Mouse (Mus musculus) neural tube, embryonic 11.5 days (tissue): ENCODE results near the gene Mpv17l2. TPM values are rescaled to one million over a fixed set of nuclear protein-coding genes. Genes with fewer than 3 reads are reported as not detected.

Source experiments
- ATAC-seq: fragments of 200-750 bp; cut with Nextera tagmentation; 2 replicates; pipeline ENCODE4 v1.8.0; 2017; ENCODE audit warnings: moderate number of reproducible peaks, mild to moderate bottlenecking, moderate TSS enrichment, moderate library complexity; ENCODE audit not compliant: insufficient read depth, low FRiP score, low TSS enrichment
- DNase-seq: peaks from one replicate; pipeline ENCODE4 v3.0.0-alpha.2; 2015; ENCODE audit warnings: low spot score
- H3K27ac ChIP-seq: fragments of 300-500 bp; sonication (generic); 2 replicates; pipeline ENCODE4 v1.5.1; 2014; ENCODE audit warnings: low read depth, mild to moderate bottlenecking, low read length
- H3K27me3 ChIP-seq: fragments of 300-500 bp; sonication (generic); 2 replicates; pipeline ENCODE4 v1.6.1; 2014; ENCODE audit warnings: mild to moderate bottlenecking, low read length, mixed read lengths; ENCODE audit not compliant: control insufficient read depth, insufficient read depth
- H3K36me3 ChIP-seq: fragments of 300-500 bp; sonication (generic); 2 replicates; pipeline ENCODE4 v1.6.1; 2014; ENCODE audit warnings: mild to moderate bottlenecking, low read length, moderate library complexity, mixed read lengths; ENCODE audit not compliant: control insufficient read depth, insufficient read depth
- H3K4me1 ChIP-seq: fragments of 300-500 bp; sonication (generic); 2 replicates; pipeline ENCODE4 v1.6.1; 2014; ENCODE audit warnings: low read length, mixed read lengths; ENCODE audit not compliant: control insufficient read depth, insufficient read depth
- H3K4me2 ChIP-seq: fragments of 300-500 bp; sonication (generic); 2 replicates; pipeline ENCODE4 v1.6.1; 2014; ENCODE audit warnings: low read depth, mild to moderate bottlenecking, moderate library complexity
- H3K4me3 ChIP-seq: fragments of 300-500 bp; sonication (generic); 2 replicates; pipeline ENCODE4 v1.5.1; 2014; ENCODE audit warnings: low read depth, low read length
- H3K9ac ChIP-seq: fragments of 300-500 bp; sonication (generic); 2 replicates; pipeline ENCODE4 v1.6.1; 2014; ENCODE audit warnings: mild to moderate bottlenecking, low read length
- H3K9me3 ChIP-seq: fragments of 300-500 bp; sonication (generic); 2 replicates; pipeline ENCODE4 v1.6.1; 2016; ENCODE audit warnings: low read length; ENCODE audit not compliant: control insufficient read depth
- WGBS: fragments of 180-500 bp; shearing (Covaris S2); extraction: QIAGEN DNeasy Blood & Tissue Kit; methylation state at CpG from one replicate; pipeline ENCODE4 v1.1.7; 2014; 5-methylcytosine and 5-hydroxymethylcytosine counted together
- polyA plus RNA-seq: library from polyadenylated mRNA; unstranded; fragments of >200 nt; fragmentation: Nextera tagmentation; extraction: Ambion mirVana; gene quantifications from 2 replicates; pipeline ENCODE4 v1.2.1, GENCODE M21; 2014

Gene Mpv17l2
- polyA plus RNA-seq, 1 experiment from 2014 or later = 41.3 TPM

DNA sequence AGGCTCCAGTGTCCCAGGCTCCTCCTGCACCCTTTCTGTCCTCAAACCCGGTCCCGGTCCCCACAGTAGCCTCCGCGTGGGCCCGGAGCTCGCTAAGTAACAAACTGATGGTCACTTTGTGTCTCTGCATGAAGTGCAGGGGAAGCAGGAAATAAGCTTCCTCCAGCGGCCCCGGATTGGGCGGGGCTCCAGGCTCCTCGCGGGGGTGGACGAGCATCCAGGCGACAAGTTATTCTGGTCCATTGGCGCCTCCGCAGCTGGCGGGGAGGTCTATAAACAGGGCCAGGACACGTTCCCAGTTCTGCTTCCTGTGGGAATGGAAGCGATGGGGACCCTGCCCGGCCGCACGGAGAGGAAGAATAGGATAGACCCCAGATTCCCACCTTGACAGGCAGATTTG lies 7.6 kb downstream of the Mpv17l2 start:
- Histone ChIP-seq H3K36me3 (no peaks in the 10 kb centered on the region), H3K4me2 (0 out of 2 replicates have a peak overlapping the region, but pooled peaks have one; percentile 6), H3K9me3 (no peaks in the 10 kb centered on the region), H3K27me3 (no peaks in the 10 kb centered on the region), H3K9ac (0 out of 2 replicates have a peak overlapping the region, but pooled peaks have one; percentile 26), H3K27ac (peak overlapping the region; percentile 15; the same call in 1 of the 2 replicates), H3K4me1 (peaks cover 4% of the 10 kb centered on the region; the same call in 1 of the 2 replicates), H3K4me3 (no peak overlapping the region)
- DNase-seq (peak; percentile 40), ATAC-seq (no peak)
- WGBS = 21% methylated on average over 21 of the region's 21 CpGs

DNA sequence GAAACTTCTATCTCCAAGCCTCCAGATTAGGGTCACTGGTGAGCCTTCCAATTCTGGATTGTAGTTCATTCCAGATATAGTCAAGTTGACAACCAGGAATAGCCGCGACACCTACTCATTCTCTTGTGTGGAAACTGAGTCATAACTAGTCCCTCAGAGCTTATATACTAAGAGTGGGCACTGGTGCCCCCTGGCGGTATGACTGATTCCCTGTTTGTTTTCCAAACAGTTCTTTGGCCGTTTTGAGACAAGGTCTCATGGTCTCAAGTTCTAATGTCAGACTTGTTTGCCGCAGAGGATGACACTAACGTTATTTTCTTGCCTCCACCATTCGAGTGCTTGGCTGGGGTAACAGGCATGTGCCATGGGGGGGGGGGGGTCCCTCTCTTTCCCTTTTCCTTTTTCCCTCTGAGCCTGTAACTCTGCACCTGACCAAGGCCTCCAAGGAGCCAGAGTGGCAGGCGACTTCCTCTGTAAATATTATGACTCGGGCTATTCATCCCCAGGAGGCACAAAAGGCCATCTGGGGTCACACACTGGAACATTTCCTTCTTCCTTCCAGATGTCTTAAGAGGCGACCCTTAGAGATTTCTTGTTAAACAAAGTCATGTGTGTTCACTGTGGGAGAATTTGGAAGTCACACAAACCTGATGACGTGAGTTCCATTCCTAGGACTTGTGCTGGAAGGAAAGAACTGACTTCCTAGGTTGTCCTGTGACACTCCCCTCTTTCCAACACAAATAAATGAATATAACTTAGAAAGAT lies 8.6 kb downstream of the Mpv17l2 start:
- Histone ChIP-seq H3K9ac (no peak overlapping the region), H3K4me3 (no peak overlapping the region), H3K4me2 (no peak overlapping the region), H3K36me3 (no peaks in the 10 kb centered on the region), H3K27me3 (no peaks in the 10 kb centered on the region), H3K27ac (peak overlapping the region; percentile 15; the same call in 1 of the 2 replicates), H3K4me1 (peaks cover 4% of the 10 kb centered on the region; the same call in 1 of the 2 replicates), H3K9me3 (no peaks in the 10 kb centered on the region)
- DNase-seq = peak; percentile 75
- WGBS = 32% methylated on average over 11 of the region's 11 CpGs
- no peak for ATAC-seq

DNA sequence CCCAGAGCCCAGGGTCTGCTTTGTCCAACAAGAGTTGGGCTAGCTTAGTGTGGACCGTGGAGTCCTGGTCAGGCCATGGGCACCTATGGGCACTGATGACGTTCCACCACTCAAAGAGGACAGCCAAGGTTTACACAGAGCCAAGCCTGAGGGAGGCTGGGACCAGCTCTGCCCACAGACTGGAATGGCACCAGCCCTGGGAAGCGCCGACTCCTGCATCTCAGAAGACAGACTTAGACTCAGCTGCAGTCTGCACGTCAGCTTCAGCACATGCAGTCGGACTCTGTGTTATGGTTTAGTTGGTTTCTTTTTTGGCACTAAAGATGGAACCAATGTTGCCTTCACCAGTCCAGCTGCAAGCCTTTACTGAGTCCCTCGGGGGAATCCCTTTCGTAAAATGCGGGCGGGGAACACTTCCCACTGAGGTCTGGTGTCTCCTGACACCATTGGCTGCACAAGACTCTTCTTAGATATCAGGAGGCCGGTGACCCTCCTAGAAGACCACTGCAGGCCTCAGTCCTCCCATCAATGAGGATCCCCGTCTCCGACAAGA lies 10.5 kb downstream of the Mpv17l2 start:
- H3K36me3 ChIP-seq = no peaks in the 10 kb centered on the region
- ATAC-seq (no peak), DNase-seq (peak; percentile 10)
- WGBS = 84% methylated on average over 13 of the region's 13 CpGs
- peaks cover 3% of the 10 kb centered on the region; the same call in 1 of the 2 replicates for H3K4me1 ChIP-seq
- no peak overlapping the region for H3K27ac ChIP-seq
- H3K27me3 ChIP-seq = peaks cover 9% of the 10 kb centered on the region
- H3K4me3 ChIP-seq = no peak overlapping the region
- no peak overlapping the region for H3K4me2 ChIP-seq
- H3K9me3 ChIP-seq = no peaks in the 10 kb centered on the region
- H3K9ac ChIP-seq = no peak overlapping the region

DNA sequence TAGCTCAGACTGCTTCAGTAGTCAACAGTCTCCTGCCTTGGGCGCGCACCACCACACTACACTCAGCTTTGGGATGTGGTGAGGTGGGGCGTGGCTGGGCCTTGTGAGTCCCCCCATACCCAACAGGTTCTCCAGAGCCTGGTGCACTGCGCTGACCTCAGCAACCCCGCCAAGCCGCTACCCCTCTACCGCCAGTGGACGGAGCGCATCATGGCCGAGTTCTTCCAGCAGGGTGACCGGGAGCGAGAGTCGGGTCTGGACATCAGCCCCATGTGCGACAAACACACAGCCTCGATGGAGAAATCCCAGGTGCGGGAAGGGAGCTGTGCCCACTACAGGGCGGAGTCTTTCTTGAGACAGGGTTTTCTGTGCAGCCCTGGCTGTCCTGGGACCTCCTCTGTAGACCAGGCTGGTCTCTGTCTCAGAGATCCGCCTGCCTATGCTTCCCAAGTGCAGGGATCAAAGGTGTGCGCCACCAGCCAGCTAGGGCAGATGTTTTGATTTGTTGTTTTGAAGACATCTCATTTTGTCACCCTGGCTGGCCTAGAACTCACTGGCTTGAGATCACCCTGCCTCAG lies 11.6 kb downstream of the Mpv17l2 start:
- H3K4me3 ChIP-seq = no peak overlapping the region
- WGBS = 80% methylated on average over 19 of the region's 19 CpGs
- H3K36me3 ChIP-seq = no peaks in the 10 kb centered on the region
- peaks cover under 1% of the 10 kb centered on the region; the same call in 1 of the 2 replicates for H3K4me1 ChIP-seq
- no peak overlapping the region for H3K27ac ChIP-seq
- H3K9me3 ChIP-seq = no peaks in the 10 kb centered on the region
- peak; percentile 7 for DNase-seq
- peaks cover 17% of the 10 kb centered on the region for H3K27me3 ChIP-seq
- H3K9ac ChIP-seq = no peak overlapping the region
- ATAC-seq = no peak
- H3K4me2 ChIP-seq = no peak overlapping the region

DNA sequence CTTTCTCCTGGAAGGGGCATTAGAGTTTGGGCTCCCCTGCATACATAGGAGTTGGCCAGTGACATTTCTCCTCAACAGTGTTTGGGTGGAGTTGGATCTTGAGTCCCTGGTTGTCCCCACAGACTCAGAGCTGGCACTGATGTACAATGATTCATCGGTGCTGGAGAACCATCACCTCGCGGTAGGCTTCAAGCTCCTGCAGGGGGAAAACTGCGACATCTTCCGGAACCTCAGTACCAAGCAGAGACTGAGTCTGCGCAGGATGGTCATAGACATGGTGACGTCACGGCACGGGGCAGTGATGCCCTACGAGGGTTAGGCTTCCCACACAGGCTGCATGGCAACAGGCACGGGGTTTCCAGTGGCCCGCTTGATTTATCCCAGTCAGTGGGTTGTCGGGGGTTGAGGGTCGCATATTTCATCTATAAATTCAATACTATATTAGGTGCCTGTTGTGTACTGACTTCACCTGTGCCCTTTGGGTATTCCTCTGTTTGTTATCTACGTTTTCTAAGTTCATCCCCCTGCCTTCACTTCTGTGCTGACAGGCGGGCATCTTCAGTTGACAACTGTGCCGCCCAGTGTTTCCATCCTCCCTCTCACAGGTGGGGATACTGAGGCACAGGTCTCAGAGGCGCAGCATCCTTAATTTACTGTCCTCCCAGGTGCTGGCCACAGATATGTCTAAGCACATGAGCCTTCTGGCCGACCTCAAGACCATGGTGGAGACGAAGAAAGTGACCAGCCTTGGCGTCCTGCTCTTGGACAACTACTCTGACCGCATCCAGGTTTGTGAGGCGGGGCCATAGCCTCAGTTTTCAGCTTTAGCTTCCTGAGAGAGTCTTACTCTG lies 12.3 kb downstream of the Mpv17l2 start:
- Histone ChIP-seq H3K9me3 (no peaks in the 10 kb centered on the region), H3K9ac (no peak overlapping the region), H3K27ac (no peak overlapping the region), H3K4me3 (no peak overlapping the region), H3K36me3 (no peaks in the 10 kb centered on the region), H3K4me2 (no peak overlapping the region), H3K4me1 (peaks cover 7% of the 10 kb centered on the region), H3K27me3 (peaks cover 24% of the 10 kb centered on the region)
- DNase-seq (no peak), ATAC-seq (no peak)
- 91% methylated on average over 23 of the region's 23 CpGs for WGBS

DNA sequence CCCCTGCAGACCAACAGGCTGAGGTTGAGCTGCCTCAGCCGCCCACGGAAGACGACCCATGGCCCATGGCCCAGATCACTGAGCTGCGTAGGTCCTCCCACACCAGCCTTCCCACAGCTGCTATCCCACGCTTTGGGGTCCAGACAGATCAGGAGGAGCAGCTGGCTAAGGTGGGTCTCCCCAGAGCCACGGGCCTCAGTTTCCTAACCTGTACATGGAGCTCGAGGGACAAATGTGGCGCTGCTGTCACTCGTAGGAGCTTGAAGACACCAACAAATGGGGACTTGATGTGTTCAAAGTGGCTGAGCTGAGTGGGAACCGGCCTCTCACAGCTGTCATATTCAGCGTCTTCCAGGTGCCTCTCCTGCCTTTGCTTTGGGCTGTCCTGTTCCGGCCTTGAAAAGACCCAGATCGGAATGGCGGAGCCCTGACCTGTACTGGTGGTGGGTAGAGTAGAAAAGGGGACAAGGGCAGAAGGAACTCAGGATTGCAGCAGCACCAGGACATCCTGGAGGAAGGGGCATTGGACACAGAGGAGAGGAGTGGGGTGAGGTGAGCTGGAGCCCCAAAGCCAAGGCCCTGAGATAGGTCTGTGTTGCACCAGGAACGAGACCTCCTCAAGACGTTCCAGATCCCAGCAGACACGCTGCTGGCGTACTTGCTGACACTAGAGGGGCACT lies 13.4 kb downstream of the Mpv17l2 start:
- DNase-seq (peak; percentile 8), ATAC-seq (no peak)
- H3K27me3 ChIP-seq = peaks cover 35% of the 10 kb centered on the region

DNA sequence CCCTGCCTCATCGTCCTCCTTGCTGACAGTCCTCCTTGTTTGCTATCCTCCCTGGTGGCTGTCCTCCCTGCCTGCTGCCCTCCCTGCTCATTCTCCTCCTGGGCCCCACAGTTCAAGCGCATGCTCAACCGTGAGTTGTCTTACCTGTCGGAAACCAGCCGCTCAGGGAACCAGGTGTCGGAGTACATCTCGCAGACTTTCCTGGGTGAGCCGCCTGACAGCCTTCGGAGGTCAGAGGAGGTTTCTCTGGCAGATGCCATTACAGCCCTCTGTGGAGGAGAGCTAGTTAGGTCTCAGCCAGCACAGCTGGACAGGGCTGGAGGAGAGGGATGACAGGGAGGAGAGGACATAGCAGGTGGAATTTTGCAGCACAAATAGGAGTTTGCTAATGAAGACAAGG lies 14.1 kb downstream of the Mpv17l2 start:
- peaks cover 42% of the 10 kb centered on the region for H3K27me3 ChIP-seq
- H3K4me3 ChIP-seq = no peak overlapping the region
- no peak for ATAC-seq
- H3K4me2 ChIP-seq = no peak overlapping the region
- H3K36me3 ChIP-seq = no peaks in the 10 kb centered on the region
- DNase-seq = peak; percentile 8
- H3K4me1 ChIP-seq = peaks cover 15% of the 10 kb centered on the region
- no peak overlapping the region for H3K9ac ChIP-seq
- WGBS = 78% methylated on average over 9 of the region's 9 CpGs
- no peaks in the 10 kb centered on the region for H3K9me3 ChIP-seq
- H3K27ac ChIP-seq = no peak overlapping the region

More for the DNA sequence above, 13.4 kb downstream of the Mpv17l2 start:
- no peaks in the 10 kb centered on the region for H3K9me3 ChIP-seq
- peaks cover 15% of the 10 kb centered on the region for H3K4me1 ChIP-seq
- H3K36me3 ChIP-seq = no peaks in the 10 kb centered on the region
- 87% methylated on average over 18 of the region's 18 CpGs for WGBS
- H3K4me2 ChIP-seq = no peak overlapping the region
- no peak overlapping the region for H3K27ac ChIP-seq
- H3K4me3 ChIP-seq = no peak overlapping the region
- H3K9ac ChIP-seq = no peak overlapping the region

DNA sequence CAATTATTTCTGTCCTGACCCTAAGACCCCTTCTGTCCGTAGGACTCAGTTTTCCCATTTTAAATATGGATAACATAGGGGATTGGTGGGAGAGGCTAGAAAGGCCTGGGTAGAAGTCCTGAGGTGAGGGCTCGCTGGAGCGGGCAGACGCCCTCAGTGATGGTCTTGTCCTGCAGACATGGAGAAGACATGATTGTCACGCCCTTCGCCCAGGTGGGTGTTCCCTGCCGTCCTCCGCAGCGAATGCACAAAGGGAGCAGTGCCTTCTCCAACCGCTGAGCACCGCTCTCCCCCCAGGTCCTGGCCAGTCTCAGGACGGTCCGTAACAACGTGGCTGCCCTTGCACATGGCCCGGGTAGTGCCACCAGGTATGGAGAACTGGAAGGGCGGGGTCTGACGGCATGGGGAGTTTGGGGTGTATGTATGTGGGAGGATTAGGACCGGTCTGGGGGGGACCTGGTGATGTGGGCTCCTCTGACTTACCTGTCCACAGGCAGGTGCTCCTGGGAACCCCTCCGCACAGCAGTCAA lies 15.0 kb downstream of the Mpv17l2 start:
- Histone ChIP-seq H3K9ac (no peak overlapping the region), H3K27ac (no peak overlapping the region), H3K4me1 (peaks cover 15% of the 10 kb centered on the region), H3K36me3 (no peaks in the 10 kb centered on the region), H3K27me3 (peaks cover 43% of the 10 kb centered on the region), H3K4me3 (no peak overlapping the region), H3K9me3 (no peaks in the 10 kb centered on the region), H3K4me2 (no peak overlapping the region)
- DNase-seq (peak; percentile 5), ATAC-seq (no peak)
- 53% methylated on average over 19 of the region's 19 CpGs for WGBS
